Mouse (Mus musculus): ENCODE measurements around the gene Glipr1.
A peak's percentile ranks its signal among the peaks of the same experiment; 100 is the strongest.
"Not testable (repeated sequence)": the region's sequence is repeated elsewhere in the genome, so short reads cannot be mapped to it uniquely, and the experiment has no call there.

Glipr1 gene

GRCm38 (mm10) chr10:112002544-112003215 lies at the start of gene Glipr1:
TSS of gene Glipr1 (minus strand) at chr10:112002631.
- DNase-seq, result no peak

GRCm38 (mm10) chr10:112051956-112052355 lies 49.5 kb upstream of the Glipr1 start:
- not testable (repeated sequence) for DNase-seq

- DNase-seq, result no peak
Observed at GRCm38 (mm10) chr10:112051220-112051619, 48.8 kb upstream of the Glipr1 start.

- not testable (repeated sequence) for DNase-seq
Observed at GRCm38 (mm10) chr10:112044283-112044682, 41.9 kb upstream of the Glipr1 start.

- DNase-seq, result not testable (repeated sequence)
Observed at GRCm38 (mm10) chr10:112043523-112043922, 41.1 kb upstream of the Glipr1 start.

GRCm38 (mm10) chr10:112028689-112029088 lies 26.3 kb upstream of the Glipr1 start:
- DNase-seq, result not testable (repeated sequence)

GRCm38 (mm10) chr10:112023585-112023984 lies 21.2 kb upstream of the Glipr1 start:
- DNase-seq, result no peak

GRCm38 (mm10) chr10:112009511-112009910 lies 7.1 kb upstream of the Glipr1 start:
- DNase-seq, result not testable (repeated sequence)

- DNase-seq, result no peak
Observed at GRCm38 (mm10) chr10:112001756-112002520, 493 bp downstream of the Glipr1 start.

GRCm38 (mm10) chr10:112001350-112001749 lies 1.1 kb downstream of the Glipr1 start:
- no peak for DNase-seq

GRCm38 (mm10) chr10:112000568-112000967 lies 1.9 kb downstream of the Glipr1 start:
- DNase-seq, result no peak

GRCm38 (mm10) chr10:111999765-112000164 lies 2.7 kb downstream of the Glipr1 start:
- no peak for DNase-seq

GRCm38 (mm10) chr10:111997671-111998070 lies 4.8 kb downstream of the Glipr1 start:
- no peak for DNase-seq

- no peak for DNase-seq
Observed at GRCm38 (mm10) chr10:111996911-111997347, 5.5 kb downstream of the Glipr1 start.

GRCm38 (mm10) chr10:111996549-111996904 lies 5.9 kb downstream of the Glipr1 start:
- DNase-seq, result no peak

GRCm38 (mm10) chr10:111995803-111996548 lies 6.5 kb downstream of the Glipr1 start:
- no peak for DNase-seq

- no peak for DNase-seq
Observed at GRCm38 (mm10) chr10:111986453-111986852, 16.0 kb downstream of the Glipr1 start.

- no peak for DNase-seq
Observed at GRCm38 (mm10) chr10:111983070-111983469, 19.4 kb downstream of the Glipr1 start.

- peak; percentile 18 for DNase-seq
Observed at GRCm38 (mm10) chr10:111977584-111977983, 24.8 kb downstream of the Glipr1 start.

- peak; percentile 90 for DNase-seq
Observed at GRCm38 (mm10) chr10:111972542-111973361, 29.7 kb downstream of the Glipr1 start, which contains the start of gene Krr1. TSS of gene Krr1 (plus strand) at chr10:111972664.

- DNase-seq, result peak; percentile 23
Observed at GRCm38 (mm10) chr10:111971929-111972328, 30.5 kb downstream of the Glipr1 start.

- no peak for DNase-seq
Observed at GRCm38 (mm10) chr10:111966394-111966793, 36.0 kb downstream of the Glipr1 start.

Measured in cerebellum, adult 11-12 months (tissue).